Mouse (Mus musculus): ENCODE measurements around the gene Lyzl4. TPM values are rescaled to one million over a fixed set of nuclear protein-coding genes. Genes with fewer than 3 reads are reported as not detected.

Lyzl4 gene
- polyA plus RNA-seq (2016; fragmentation: Nextera tagmentation; extraction: Ambion mirVana) = not detected in 2 replicates

- peak; percentile 75 for DNase-seq (ENCODE audit: extremely low spot score, low spot score)
- peaks cover 23% of the 10 kb centered on the region for H3K4me1 ChIP-seq
- WGBS = under 1% methylated on average over 26 of the region's 26 CpGs
- no peaks in the 10 kb centered on the region for H3K9me3 ChIP-seq
- H3K27me3 ChIP-seq (ENCODE audit: poor library complexity, severe bottlenecking) = peaks cover 82% of the 10 kb centered on the region
- H3K36me3 ChIP-seq (replicated peaks) = no peaks in the 10 kb centered on the region
- peak within 1 kb of the TSS; percentile 61 for H3K4me3 ChIP-seq
- H3K27ac ChIP-seq = peak within 1 kb of the TSS; percentile 73
These were observed at the start of gene Lyzl4 for GRCm38 (mm10) chr9:121642001-121642400. Gene Lyzl4, minus strand, starts transcription at chr9:121642096.

- H3K27me3 ChIP-seq (ENCODE audit: poor library complexity, severe bottlenecking) = no peaks in the 10 kb centered on the region
- no peak overlapping the region for H3K4me3 ChIP-seq
- WGBS = 89% methylated on average over 7 of the region's 7 CpGs
- H3K9me3 ChIP-seq = no peaks in the 10 kb centered on the region
- H3K4me1 ChIP-seq = peaks cover 4% of the 10 kb centered on the region
- DNase-seq (ENCODE audit: extremely low spot score, low spot score) = no peak
- no peak overlapping the region for H3K27ac ChIP-seq
- peaks cover 88% of the 10 kb centered on the region for H3K36me3 ChIP-seq (replicated peaks)
These were observed 48.8 kb upstream of the Lyzl4 start for GRCm38 (mm10) chr9:121690734-121691133.

GRCm38 (mm10) chr9:121690200-121690651, 48.3 kb upstream of the Lyzl4 start:
- peaks cover 4% of the 10 kb centered on the region for H3K4me1 ChIP-seq
- H3K27ac ChIP-seq = no peak overlapping the region
- 88% methylated on average over 15 of the region's 15 CpGs for WGBS
- H3K36me3 ChIP-seq (replicated peaks) = peaks cover 88% of the 10 kb centered on the region
- H3K27me3 ChIP-seq (ENCODE audit: poor library complexity, severe bottlenecking) = no peaks in the 10 kb centered on the region
- no peaks in the 10 kb centered on the region for H3K9me3 ChIP-seq
- DNase-seq (ENCODE audit: extremely low spot score, low spot score) = no peak
- H3K4me3 ChIP-seq = no peak overlapping the region

- Histone ChIP-seq H3K27me3 (ENCODE audit: poor library complexity, severe bottlenecking) (no peaks in the 10 kb centered on the region), H3K9me3 (no peaks in the 10 kb centered on the region), H3K4me3 (no peak overlapping the region), H3K27ac (no peak overlapping the region), H3K4me1 (no peaks in the 10 kb centered on the region), H3K36me3 (replicated peaks) (peaks cover 73% of the 10 kb centered on the region)
- no peak for DNase-seq (ENCODE audit: extremely low spot score, low spot score)
- WGBS = 85% methylated on average over 7 of the region's 7 CpGs
These were observed 42.8 kb upstream of the Lyzl4 start for GRCm38 (mm10) chr9:121684702-121685101.

GRCm38 (mm10) chr9:121682037-121682680, 40.3 kb upstream of the Lyzl4 start:
- Histone ChIP-seq H3K36me3 (replicated peaks) (peaks cover 49% of the 10 kb centered on the region), H3K27me3 (ENCODE audit: poor library complexity, severe bottlenecking) (no peaks in the 10 kb centered on the region), H3K27ac (no peak overlapping the region), H3K4me3 (no peak overlapping the region), H3K9me3 (no peaks in the 10 kb centered on the region), H3K4me1 (no peaks in the 10 kb centered on the region)
- no peak for DNase-seq (ENCODE audit: extremely low spot score, low spot score)
- WGBS = 80% methylated on average over 18 of the region's 18 CpGs

DNA sequence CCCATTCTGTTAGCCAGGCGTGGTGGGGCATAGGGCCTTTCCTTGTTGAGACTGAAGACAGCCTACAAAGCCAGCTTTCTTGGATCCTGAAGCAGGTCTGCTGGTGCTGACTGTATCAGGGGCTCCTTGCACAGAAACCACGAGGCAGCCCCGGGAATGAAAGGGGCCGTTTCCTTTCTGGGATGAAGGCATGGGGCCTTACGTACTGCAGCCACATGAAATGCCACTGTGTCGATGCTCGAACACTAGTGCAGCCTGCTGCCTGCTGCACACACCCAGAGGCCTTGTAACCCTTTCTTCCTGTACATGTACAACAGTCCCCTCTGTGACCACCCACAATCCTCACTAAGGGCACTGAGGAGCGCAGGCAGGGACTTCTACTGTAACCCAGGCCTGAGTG, 39.3 kb upstream of the Lyzl4 start:
- Histone ChIP-seq H3K27ac (no peak overlapping the region), H3K36me3 (replicated peaks) (peaks cover 40% of the 10 kb centered on the region), H3K4me1 (no peaks in the 10 kb centered on the region), H3K27me3 (ENCODE audit: poor library complexity, severe bottlenecking) (no peaks in the 10 kb centered on the region), H3K9me3 (no peaks in the 10 kb centered on the region), H3K4me3 (no peak overlapping the region)
- 82% methylated on average over 8 of the region's 8 CpGs for WGBS
- DNase-seq (ENCODE audit: extremely low spot score, low spot score) = no peak

DNA sequence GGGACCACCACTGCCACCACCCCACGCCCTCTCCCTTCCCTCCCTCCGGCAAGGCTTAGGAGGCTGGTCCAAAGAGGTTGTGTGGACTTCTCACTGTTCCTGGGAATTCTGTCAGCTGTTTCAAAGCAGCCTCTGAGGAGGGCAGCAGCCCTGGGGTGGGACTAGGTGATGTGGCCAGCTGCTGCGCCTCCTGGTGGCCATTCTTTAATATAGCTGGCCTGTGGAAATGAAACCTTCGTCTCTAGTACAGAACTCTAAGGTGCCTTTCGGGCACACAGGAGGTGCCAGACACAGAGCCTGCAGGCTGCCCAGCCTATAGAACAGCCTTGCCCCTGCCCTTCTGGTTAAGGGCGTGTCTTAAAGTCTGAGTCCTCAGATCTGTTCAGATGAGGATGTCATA, 37.7 kb upstream of the Lyzl4 start:
- 26% methylated on average over 6 of the region's 6 CpGs for WGBS
- no peak overlapping the region for H3K27ac ChIP-seq
- H3K27me3 ChIP-seq (ENCODE audit: poor library complexity, severe bottlenecking) = no peaks in the 10 kb centered on the region
- H3K4me3 ChIP-seq = no peak overlapping the region
- DNase-seq (ENCODE audit: extremely low spot score, low spot score) = peak; percentile 52
- H3K36me3 ChIP-seq (replicated peaks) = peaks cover 25% of the 10 kb centered on the region
- H3K9me3 ChIP-seq = no peaks in the 10 kb centered on the region
- no peaks in the 10 kb centered on the region for H3K4me1 ChIP-seq

GRCm38 (mm10) chr9:121677476-121677875, 35.6 kb upstream of the Lyzl4 start:
- no peaks in the 10 kb centered on the region for H3K27me3 ChIP-seq (ENCODE audit: poor library complexity, severe bottlenecking)
- no peak overlapping the region for H3K4me3 ChIP-seq
- no peak for DNase-seq (ENCODE audit: extremely low spot score, low spot score)
- no peaks in the 10 kb centered on the region for H3K9me3 ChIP-seq
- WGBS = 84% methylated on average over 8 of the region's 8 CpGs
- peaks cover under 1% of the 10 kb centered on the region; the same call in 1 of the 2 replicates for H3K4me1 ChIP-seq
- peaks cover 8% of the 10 kb centered on the region for H3K36me3 ChIP-seq (replicated peaks)
- H3K27ac ChIP-seq = no peak overlapping the region

- no peak for DNase-seq (ENCODE audit: extremely low spot score, low spot score)
- 87% methylated on average over 4 of the region's 4 CpGs for WGBS
- H3K27me3 ChIP-seq (ENCODE audit: poor library complexity, severe bottlenecking) = no peaks in the 10 kb centered on the region
- H3K36me3 ChIP-seq (replicated peaks) = peaks cover 4% of the 10 kb centered on the region; the same call in 1 of the 2 replicates
- H3K4me1 ChIP-seq = peaks cover 4% of the 10 kb centered on the region
- no peak overlapping the region for H3K4me3 ChIP-seq
- H3K27ac ChIP-seq = no peak overlapping the region
- no peaks in the 10 kb centered on the region for H3K9me3 ChIP-seq
These were observed 35.2 kb upstream of the Lyzl4 start for GRCm38 (mm10) chr9:121677069-121677468.

DNA sequence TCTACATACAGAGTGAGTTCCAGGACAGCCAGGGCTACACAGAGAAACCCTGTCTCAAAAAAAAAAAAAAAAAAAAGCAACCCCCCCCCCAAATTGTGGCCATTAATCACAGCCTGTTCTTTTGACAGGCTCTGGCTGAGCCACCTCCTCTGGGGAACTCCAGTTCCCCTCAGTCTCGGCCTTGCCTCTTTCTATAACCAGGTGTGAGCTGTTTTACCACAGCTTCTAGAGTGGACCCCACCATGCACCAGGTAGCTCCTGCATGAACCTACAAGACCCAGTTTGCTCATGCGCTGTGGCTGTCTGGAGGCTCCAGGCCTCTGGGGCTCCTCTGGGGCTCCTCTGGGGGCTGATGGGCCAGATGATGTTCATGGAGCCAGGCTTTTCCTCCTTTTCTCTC, 33.7 kb upstream of the Lyzl4 start:
- H3K4me3 ChIP-seq = no peak overlapping the region
- peaks cover 12% of the 10 kb centered on the region for H3K4me1 ChIP-seq
- H3K27ac ChIP-seq = no peak overlapping the region
- H3K36me3 ChIP-seq (replicated peaks) = no peaks in the 10 kb centered on the region
- H3K27me3 ChIP-seq (ENCODE audit: poor library complexity, severe bottlenecking) = peaks cover 7% of the 10 kb centered on the region
- no peaks in the 10 kb centered on the region for H3K9me3 ChIP-seq
- 87% methylated on average over 2 of the region's 2 CpGs for WGBS
- no peak for DNase-seq (ENCODE audit: extremely low spot score, low spot score)

- H3K36me3 ChIP-seq (replicated peaks) = no peaks in the 10 kb centered on the region
- peaks cover 13% of the 10 kb centered on the region for H3K27me3 ChIP-seq (ENCODE audit: poor library complexity, severe bottlenecking)
- DNase-seq (ENCODE audit: extremely low spot score, low spot score) = no peak
- WGBS = 88% methylated on average over 9 of the region's 9 CpGs
- H3K9me3 ChIP-seq = no peaks in the 10 kb centered on the region
- H3K4me1 ChIP-seq = peaks cover 18% of the 10 kb centered on the region
- no peak overlapping the region for H3K4me3 ChIP-seq
- no peak overlapping the region for H3K27ac ChIP-seq
These were observed 33.1 kb upstream of the Lyzl4 start for GRCm38 (mm10) chr9:121675011-121675410.

- Histone ChIP-seq H3K4me3 (no peak overlapping the region), H3K27me3 (ENCODE audit: poor library complexity, severe bottlenecking) (peaks cover 26% of the 10 kb centered on the region), H3K36me3 (replicated peaks) (no peaks in the 10 kb centered on the region), H3K4me1 (peaks cover 28% of the 10 kb centered on the region), H3K27ac (no peak overlapping the region), H3K9me3 (no peaks in the 10 kb centered on the region)
- 83% methylated on average over 5 of the region's 5 CpGs for whole genome bisulfite sequencing
- no peak for DNase-seq (ENCODE audit: extremely low spot score, low spot score)
These were observed 31.8 kb upstream of the Lyzl4 start for GRCm38 (mm10) chr9:121673716-121674115.

DNA sequence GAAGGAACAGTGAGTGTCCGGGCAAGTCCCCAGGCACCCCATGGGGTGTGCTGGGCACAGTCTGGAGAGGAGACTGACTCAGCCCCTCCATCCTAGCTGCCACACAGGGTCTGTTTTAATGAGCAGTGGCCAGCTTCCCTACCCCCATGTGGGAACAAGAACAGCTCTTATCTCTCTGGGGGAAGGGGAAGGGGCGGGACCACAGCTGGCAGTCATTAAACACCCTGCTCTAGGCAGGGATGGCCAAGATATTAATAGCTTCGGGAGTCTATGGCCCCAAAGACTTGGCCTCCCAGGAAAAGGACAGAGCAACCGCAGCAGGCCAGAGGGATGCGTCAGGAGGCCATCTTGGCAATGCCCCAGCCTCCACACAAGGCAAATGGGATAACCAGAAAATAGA, 30.4 kb upstream of the Lyzl4 start:
- Histone ChIP-seq H3K27me3 (ENCODE audit: poor library complexity, severe bottlenecking) (peaks cover 40% of the 10 kb centered on the region), H3K9me3 (no peaks in the 10 kb centered on the region), H3K4me1 (peaks cover 28% of the 10 kb centered on the region), H3K36me3 (replicated peaks) (no peaks in the 10 kb centered on the region), H3K27ac (no peak overlapping the region), H3K4me3 (no peak overlapping the region)
- DNase-seq (ENCODE audit: extremely low spot score, low spot score) = no peak
- WGBS = 71% methylated on average over 5 of the region's 5 CpGs
